Mouse (Mus musculus) adrenal gland, postnatal 36 days (tissue): ENCODE data around the gene Zfp428. TPM values are rescaled to one million over a fixed set of nuclear protein-coding genes. Genes with fewer than 3 reads are reported as not detected.
"Not testable (repeated sequence)": the region's sequence is repeated elsewhere in the genome, so short reads cannot be mapped to it uniquely, and the experiment has no call there.

Experiments used
- DNase-seq, 2 experiments: peaks; one replicate each; pipeline ENCODE4 v3.0.0; 2021; ENCODE audit warnings: mixed read lengths in 1 of 2
- total RNA-seq, 2 experiments: library from RNA; stranded (reverse); gene quantifications; 2 replicates each; pipeline ENCODE4 v1.2.3; 2021

The Zfp428 gene
- total RNA-seq, 2 experiments from 2014 or later, result 6.0 to 6.8 TPM

DNA sequence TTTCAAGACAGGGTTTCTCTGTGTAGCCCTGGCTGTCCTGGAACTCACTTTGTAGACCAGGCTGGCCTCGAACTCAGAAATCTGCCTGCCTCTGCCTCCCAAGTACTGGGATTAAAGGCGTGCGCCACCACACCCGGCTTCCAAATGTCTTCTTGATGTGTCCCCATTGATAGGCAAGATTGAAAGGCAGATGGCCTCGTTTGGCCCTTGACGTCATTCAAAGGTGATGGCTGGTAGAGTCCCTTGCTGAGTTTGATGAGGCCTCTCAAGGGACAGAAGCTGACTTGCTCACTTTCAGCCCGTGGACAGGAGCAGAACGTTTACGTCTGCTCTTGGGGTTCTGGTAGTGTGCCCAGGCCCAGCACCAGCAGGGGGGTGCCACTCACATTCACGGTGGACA, 13.2 kb downstream of the Zfp428 start:
- DNase-seq, result not testable (repeated sequence)

DNA sequence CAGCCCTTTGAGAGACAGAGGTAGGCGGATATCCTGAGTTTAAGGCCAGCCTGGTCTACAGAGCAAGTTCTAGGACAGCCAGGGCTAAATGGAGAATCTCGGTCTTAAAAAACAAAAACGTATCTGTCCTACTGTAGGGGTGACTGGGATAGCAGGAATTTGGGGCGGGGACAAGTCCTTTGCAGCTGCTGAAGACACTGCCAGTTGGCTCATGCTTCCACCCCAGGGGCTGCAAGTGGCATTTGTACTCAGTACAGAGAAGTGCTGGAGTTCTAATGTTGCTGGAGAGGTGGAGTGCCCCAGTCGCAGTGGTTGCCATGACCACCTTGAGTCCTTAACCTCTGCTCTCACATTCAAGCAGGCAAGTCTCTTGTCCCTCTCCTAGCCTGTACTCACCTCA, 16.0 kb downstream of the Zfp428 start:
- no peak for DNase-seq

DNA sequence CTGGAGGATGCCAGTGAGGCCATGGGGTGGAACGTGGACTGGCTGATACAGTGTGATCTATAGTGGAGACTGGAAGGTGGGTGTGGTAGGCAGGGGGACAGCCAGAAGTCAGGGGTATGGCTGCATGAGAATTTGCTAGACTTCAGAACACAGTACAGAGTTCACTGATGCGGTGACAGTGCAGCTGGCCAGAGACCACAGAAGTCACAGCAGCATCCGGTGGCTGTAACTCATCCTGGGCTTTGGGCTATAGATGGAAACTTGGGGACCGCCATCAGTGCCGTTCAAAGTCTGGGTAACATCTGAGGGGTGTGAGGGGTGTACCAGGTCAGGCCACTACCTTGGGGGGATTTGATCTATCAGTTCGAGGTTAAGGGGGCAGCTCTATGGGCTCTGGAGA, 16.9 kb downstream of the Zfp428 start:
- no peak for DNase-seq

DNA sequence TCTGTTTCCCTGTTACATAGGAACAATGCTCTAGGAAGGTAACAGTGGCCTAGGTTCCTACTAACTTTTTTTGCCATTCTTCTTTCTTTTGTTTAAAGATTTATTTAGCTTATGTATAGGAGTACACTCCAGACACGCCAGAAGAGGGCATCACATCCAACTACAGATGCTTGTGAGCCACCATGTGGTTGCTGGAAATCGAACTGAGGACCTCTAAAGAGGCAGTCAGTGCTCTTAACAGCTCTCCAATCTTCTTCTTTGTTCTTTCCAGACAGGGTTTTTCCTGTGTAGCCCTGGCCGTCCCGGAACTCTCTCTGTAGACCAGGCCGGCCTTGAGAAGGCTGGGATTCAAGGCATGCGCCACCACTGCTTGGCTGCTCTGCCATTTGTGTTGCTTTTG, 18.2 kb downstream of the Zfp428 start:
- DNase-seq, result no peak

DNA sequence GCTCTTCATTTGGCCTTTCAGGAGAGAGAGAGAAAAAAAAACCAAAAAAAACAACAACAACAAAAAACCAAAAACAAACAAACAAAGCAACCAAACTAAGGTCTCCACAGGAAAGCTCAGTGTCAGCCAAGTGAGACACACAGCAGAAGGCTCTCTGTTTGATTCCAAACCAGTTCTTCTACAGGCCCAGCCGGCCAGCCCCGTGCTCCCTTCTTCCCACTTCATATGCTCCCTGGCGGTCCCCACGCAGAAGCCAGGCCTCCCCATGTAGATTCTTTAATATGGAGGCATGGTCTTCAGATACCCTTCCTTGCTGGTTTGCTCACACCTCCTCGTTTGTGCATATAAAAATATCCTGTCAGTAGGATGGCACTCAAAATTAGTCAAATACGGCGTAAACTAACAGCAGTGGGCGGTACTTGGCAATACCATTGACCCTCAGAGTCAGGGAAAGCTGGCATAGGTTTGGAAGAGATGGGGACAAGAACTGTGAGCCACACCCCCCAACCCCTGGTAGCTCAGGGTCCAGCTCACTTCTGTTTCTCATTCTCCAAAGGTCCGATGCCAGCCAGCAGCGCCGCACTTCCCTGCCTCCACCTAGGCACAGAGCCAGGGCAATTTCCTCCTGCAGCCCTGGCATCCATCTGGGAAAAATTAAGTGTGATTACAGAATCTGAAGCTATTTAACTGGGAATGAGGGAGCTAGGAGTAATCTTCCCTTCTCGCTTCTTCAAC, 19.0 kb downstream of the Zfp428 start:
- DNase-seq, result no peak

DNA sequence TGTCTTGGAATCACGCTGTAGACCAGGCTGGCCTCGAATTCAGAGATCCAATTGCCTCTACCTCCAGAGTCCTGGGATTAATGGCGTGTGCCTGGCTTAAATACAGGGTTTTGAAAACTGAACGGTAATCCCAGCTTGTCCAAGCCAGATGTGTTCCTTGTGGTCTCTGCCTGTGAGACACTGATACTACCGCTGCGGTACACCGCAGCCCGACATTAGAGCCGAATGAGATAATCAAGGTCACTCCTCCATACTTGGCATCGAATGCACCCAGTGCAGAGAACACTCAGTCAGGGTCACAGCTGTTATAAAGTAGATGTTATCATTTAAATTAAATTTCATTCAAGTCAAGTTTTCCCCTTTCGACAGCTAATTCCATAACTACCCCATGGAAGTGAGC, 22.1 kb downstream of the Zfp428 start:
- DNase-seq, result peak in 1 of 2 experiments; percentile 25

DNA sequence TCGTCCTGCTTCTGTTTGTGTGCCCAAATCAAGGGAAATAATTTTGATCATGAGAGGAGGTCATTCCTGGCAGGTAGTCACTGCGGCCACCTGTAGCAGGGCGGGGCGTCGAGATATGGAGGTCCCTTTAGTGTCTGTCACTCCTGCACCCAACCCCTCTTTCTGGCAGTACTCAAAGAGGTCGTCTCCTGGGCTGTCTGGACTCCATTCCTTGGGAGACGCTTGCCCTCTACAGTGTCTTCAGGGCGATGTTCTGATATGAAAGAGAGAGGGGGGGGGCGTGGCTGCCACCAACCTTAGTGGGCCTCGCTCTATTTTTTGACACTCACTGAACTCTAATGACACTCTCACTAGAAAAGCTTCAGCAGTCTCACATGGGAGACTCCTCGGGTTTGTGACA, 22.8 kb downstream of the Zfp428 start:
- no peak for DNase-seq

DNA sequence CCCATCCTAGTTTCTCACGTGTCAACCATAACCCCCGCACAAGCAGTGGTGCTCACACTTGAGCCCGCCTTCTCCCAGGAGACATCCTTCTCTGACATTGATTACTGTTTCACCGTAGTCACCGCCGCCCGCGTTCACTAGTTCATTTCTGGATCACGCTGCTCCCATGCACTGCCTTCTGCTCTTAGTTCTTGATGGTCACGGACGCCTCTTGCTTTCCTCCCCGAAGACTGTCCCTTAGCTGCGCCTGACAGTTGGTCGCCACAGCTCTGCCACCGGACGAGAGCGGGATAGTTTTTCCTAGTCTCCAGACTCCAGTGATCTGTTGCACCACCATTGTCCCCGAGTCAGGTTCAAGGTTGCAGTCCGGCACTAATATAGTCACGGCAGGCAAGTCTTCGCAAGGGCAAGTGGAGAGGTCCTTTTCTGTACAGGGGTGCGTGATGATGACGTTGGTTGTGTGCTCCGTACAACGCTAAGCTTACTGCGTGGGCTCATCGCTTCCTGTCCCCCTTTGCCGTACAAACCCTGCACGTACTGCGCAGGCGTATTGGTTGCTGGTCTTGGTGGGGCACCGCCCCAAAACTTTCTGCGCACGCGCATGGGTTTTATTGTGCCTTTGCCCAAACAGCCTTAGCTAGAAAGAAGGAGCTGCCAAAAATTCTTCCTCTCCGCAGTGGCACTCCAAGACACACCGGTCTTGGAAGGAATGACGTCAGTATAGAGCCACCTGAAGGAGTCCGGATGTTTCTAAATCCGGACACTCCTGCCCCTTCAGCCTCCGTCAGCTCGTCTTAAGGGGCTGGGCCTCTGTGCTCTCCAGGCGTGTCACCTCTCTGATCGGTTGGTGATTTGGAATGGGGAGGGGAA, 23.5 kb downstream of the Zfp428 start, which contains the start of gene Irgq:
Irgq (plus strand) TSS at position 628 of the 870 bp plus-strand sequence.
- peak; percentile 99 for DNase-seq

DNA sequence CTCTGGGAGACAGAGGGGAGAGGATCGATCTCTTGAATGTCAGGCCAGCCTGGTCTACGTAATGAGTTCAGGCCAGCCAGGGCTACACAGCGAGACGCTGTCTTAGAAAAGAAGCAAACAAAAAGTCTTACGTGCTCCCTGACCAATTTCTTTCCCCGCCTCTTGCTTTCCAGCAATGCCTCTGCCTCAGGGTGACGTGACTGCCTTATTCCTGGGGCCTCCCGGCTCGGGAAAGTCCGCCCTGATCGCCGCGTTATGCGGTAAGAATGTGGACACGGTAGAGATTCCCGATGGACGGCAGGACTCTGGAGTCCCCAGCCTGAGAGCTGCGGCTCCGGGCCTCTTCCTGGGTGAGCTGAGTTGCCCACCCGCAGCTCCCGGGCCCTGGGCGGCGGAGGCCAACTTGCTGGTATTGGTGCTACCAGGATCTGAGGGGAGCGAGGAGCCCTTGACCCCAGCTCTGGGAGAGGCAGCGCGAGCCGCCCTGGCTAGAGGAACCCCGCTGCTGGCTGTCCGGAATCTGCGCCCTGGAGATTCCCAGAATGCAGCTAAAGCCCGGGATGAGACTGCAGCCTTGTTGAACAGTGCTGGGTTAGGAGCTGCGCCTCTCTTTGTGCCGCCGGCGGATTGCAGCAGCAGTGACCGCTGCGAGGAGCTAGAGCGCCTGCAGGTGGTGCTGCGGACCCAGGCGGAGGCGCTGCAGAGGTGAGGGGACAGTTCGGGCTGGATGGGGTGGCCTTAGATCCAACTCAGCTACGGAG, 24.6 kb downstream of the Zfp428 start:
- DNase-seq, result peak; percentile 81 to 88

DNA sequence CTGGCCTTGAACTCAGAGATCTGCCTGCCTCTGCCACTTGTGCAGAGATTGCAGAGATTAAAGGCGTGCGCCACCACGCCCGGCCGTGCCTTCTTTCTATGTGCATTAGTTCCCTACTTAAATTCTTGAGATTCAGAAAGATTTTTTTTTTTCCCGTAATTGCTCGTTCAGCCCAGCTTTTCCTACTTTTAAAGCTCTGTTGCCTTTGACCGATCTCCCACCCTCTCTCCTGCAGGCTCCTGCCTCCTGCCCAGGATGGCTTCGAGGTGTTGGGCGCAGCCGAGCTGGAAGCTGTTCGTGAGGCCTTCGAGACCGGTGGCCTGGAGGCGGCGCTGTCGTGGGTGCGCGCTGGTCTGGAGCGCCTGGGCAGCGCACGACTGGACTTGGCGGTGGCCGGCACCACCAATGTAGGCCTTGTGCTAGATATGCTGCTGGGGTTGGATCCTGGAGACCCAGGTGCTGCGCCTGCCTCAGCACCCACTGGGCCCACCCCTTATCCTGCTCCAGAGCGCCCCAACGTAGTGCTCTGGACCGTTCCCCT, 26.3 kb downstream of the Zfp428 start:
- DNase-seq, result no peak

DNA sequence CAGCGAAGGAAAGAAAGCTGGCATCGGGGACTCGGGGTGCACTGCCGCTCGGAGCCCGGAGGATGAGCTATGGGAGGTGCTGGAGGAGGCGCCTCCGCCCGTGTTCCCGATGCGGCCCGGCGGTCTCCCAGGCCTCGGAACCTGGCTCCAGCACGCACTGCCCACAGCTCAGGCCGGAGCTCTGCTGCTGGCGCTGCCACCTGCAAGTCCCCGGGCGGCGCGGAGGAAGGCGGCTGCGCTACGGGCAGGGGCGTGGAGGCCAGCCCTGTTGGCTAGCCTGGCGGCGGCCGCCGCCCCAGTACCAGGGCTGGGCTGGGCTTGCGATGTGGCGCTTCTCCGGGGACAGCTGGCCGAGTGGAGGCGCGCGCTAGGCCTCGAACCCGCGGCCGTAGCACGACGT, 27.0 kb downstream of the Zfp428 start:
- DNase-seq, result no peak

DNA sequence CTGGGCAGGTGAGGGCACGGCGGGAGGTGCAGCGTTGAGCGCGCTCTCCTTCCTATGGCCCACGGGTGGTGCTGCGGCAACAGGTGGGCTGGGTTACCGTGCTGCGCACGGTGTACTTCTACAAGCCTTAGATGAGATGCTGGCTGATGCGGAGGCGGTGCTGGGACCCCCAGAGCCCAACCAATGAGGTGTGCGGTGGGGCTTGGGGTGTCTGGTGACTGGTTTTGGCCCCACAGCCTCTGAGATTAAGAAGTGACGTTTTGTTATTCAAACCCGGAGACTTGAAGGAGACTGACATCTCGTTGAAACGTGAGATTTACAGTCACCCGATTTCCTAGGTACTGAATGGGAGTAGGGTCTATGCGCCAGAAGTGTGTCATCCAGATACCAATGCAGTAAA, 27.5 kb downstream of the Zfp428 start:
- DNase-seq, result no peak

DNA sequence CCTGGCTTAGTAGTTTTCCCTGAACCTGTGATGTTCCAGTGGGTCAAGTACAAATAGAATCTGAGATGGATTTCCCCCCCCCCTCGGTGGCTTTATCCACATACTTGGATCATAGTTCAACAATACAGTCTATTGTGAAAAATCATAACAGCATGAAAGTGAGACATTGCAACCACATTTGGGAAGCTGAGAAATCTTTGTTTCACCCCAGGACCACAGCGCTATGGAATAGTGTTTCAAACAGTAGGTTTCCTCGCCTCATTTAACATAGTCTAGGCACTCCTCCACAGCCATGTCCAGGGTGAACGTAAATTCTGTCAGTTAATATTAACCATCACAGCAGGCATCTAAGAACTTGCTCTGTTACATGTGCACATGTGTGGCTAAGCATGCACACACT, 30.3 kb downstream of the Zfp428 start:
- DNase-seq, result no peak

DNA sequence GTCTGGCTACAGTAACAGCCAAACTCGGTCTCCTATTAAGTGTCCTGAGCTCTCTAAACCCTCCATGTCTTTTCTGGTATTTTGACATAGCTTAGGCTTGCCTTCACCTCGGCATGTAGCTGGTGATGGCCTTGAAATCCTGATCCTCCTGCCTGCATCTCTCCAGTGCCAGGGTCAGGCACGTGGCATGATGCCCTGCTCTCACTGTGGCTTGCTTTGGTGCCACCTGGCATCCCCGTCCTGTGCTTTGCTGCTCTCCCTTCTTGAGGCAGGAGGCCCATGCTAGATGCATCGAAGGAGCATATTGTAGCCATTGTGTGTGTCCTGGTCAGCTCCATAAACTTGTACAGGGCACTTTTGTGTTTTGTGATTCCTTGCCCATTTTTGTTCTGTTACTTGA, 30.8 kb downstream of the Zfp428 start:
- DNase-seq, result peak; percentile 24 to 47

DNA sequence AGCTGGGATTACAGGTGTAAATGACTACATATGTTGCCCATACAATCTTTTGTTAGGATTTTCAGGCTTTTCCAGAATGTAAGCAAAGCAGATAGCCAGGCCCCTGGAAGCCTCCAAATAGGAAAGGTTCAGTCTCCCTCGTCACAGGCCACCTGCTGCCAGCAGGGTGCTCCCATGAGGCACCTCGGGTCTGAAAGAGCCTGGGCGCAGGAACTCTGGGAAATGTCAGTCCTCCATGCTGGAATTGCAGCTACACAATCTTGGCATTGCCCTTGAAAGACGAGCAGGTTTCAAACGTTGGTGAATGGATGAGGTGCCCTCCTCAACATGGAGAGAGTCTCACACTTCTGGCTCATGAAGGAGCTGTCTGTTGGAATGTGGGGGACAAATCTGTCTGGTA, 31.3 kb downstream of the Zfp428 start:
- DNase-seq, result peak; percentile 48 to 67

DNA sequence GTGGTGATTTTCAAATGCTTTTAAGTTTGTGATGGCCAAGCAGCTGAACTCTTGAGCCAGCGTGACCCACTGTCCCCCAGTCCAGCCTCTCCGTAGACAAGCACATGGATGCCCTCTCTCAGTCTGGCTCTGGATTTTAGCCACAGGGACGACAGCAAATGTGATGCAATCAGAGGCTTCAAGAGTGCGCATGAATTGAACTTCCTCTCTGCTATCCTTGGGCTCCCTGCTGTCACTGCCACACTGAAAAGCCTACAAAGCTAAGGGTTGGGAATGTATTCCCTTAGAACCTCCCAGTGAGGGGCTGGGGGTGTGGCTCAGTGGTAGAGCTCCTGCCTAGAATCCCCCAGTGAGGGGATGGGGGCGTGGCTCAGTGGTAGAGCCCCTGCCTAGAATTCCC, 31.9 kb downstream of the Zfp428 start:
- peak in 1 of 2 experiments; percentile 27 for DNase-seq

DNA sequence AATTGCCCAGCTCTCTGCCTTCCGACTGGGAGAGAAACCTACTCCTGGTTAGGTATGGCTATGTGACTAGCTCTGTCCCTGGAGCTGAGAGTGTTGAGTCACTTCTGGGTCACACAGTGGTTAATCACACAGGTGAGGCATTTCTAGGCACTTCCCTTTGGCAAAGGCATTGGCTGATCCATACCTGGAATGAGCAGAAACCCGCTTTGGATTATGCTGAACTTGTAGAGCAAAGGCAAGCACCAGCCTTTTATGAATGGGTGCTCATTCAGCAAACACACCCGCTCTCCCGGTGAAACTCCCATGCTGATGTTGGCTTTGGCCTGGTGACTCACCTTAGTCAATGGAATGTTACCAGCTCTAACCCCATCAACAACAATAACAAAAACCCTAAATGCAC, 32.9 kb downstream of the Zfp428 start:
- no peak for DNase-seq

DNA sequence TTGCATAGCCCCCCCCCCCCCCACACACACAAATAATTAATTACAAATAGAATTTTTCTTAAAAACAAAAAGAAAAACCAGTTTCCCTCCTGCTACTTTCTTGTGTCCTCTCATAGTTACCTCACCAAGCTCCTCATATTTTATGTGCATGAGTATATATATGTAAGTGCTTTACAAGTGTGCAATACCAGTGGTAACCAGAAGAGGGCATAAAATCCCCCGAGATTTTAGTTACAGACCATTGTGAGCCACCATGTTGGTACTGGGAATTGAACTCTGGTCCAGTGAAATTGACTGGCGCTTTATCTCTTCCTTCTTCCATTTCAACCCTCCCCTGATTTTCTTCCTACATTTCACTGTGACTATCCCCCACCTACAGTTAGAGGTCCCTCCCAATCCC, 37.7 kb downstream of the Zfp428 start:
- no peak for DNase-seq

DNA sequence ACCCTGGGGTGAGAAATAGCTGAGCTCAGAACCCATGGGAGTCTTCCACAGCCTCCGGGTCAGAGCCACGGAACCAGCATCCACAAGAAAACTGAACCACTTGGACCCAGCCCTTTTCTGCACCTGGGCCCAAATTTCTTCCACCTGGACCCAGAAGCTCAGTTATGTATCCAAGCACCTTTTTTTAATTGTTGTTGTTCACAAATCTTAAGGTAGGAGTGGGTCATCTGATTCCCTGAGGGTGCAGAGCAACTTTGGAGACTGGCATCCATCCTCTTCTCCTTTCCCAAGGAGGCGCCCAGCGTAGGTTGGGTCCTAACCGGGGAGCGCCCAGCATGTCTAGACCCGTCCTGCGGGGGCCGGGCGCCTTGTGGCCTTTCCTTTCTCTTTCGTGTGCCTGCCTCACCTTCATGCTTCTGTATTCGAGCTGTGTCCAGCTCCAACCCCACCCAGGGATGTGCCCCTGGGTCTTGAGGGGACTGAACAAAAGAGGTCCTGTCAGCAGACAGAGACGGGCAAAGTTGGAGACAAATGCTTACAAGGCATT, 39.3 kb downstream of the Zfp428 start, which contains the start of the genes Pinlyp and Xrcc1:
Pinlyp (minus strand) TSS at position 51 of the 547 bp plus-strand sequence.
Xrcc1 (plus strand) TSS at position 222 of the 547 bp plus-strand sequence.
- DNase-seq, result no peak

DNA sequence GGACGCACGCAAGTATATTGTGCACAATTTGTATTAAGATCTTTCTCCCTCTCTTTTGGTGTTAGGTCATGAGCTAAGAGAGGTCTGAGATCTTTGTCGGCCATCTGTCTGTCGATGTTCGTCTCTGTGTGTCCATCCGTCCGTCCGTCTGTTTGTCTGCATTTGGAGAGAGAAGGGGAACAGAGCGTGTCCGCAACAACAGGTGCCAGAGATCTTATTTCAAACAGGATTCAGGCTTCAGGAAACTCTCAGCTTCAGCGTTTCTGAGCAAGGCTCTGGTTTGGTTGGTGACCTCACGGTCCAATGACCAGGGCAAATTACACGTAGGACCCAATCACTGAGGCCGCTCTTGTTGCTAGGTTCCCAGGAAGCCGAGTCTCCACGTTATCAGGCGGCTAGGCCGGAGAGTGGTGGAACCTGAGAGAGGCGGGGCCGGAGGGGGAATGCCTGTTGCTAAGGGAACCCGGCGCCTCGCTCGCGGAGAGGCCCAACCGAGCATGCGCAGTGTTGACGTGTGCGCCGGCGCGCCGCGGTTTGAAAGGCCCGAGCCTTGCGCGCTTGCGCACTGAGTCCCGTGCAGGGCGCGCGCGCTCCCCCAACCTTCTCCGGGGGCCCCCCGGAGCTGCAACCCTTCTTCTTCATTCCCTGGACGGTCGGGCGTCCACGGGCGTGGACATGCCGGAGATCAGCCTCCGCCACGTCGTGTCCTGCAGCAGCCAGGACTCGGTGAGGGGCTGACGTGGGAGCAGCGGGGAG, 40.0 kb downstream of the Zfp428 start:
- DNase-seq, result peak; percentile 99

DNA sequence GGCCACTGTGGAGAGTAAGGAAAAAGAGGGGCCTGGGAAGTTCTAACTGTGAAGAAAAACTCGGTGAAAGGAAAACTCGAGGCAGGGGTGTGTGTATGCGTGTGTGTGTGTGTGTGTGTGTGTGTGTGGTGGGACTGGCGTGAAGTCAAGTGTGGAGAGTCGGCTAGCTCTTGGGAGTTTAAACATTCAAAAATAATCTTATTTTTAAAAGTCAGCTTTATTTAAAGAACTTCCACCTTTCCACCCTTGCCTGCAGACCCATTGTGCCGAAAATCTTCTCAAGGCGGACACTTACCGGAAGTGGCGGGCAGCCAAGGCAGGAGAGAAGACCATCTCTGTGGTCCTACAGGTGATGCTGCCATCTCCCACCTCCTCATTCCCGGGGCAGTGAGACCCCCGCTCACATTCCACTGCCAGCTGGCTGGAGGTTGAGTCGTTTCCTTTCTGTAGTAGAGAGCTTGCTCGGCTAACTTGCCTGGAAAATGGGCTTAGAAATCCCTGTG, 40.8 kb downstream of the Zfp428 start:
- no peak for DNase-seq
